Mouse (Mus musculus): ENCODE data around the gene Smim17.
A peak's percentile ranks its signal among the peaks of the same experiment; 100 is the strongest.
"Not testable (repeated sequence)": the region's sequence is repeated elsewhere in the genome, so short reads cannot be mapped to it uniquely, and the experiment has no call there.

The Smim17 gene

GRCm38 (mm10) chr7:6415442-6415787 is 16.9 kb downstream of the Smim17 start:
- DNase-seq (ENCODE audit: low spot score in 2 of 2), result no peak

- no peak for DNase-seq (ENCODE audit: low spot score in 2 of 2)
Measured at GRCm38 (mm10) chr7:6419894-6420293, 21.4 kb downstream of the Smim17 start.

- DNase-seq (ENCODE audit: low spot score in 2 of 2), result no peak
Measured at GRCm38 (mm10) chr7:6429381-6429780, 30.9 kb downstream of the Smim17 start.

- peak in 1 of 2 experiments; percentile 40 for DNase-seq (ENCODE audit: low spot score in 2 of 2)
Measured at GRCm38 (mm10) chr7:6430342-6430741, 31.8 kb downstream of the Smim17 start.

GRCm38 (mm10) chr7:6438388-6438787 is 39.9 kb downstream of the Smim17 start, which contains the start of gene Olfr1344:
Gene Olfr1344, plus strand, starts transcription at chr7:6438688.
- no peak for DNase-seq (ENCODE audit: low spot score in 2 of 2)

- no peak for DNase-seq (ENCODE audit: low spot score in 2 of 2)
Measured at GRCm38 (mm10) chr7:6441173-6441572, 42.7 kb downstream of the Smim17 start.

- DNase-seq (ENCODE audit: low spot score in 2 of 2), result no peak
Measured at GRCm38 (mm10) chr7:6447771-6448170, 49.3 kb downstream of the Smim17 start.

- DNase-seq (ENCODE audit: low spot score in 2 of 2), result no peak
Measured at GRCm38 (mm10) chr7:6455868-6456267, 57.4 kb downstream of the Smim17 start, which contains the start of gene Olfr1336. Gene Olfr1336, plus strand, starts transcription at chr7:6456168.

GRCm38 (mm10) chr7:6456399-6456798 is 57.9 kb downstream of the Smim17 start:
- no peak for DNase-seq (ENCODE audit: low spot score in 2 of 2)

GRCm38 (mm10) chr7:6466951-6467350 is 68.4 kb downstream of the Smim17 start, which contains the start of gene Olfr1346:
Gene Olfr1346, plus strand, starts transcription at chr7:6467101.
- DNase-seq (ENCODE audit: low spot score in 2 of 2), result no peak

- not testable (repeated sequence) for DNase-seq (ENCODE audit: low spot score in 2 of 2)
Measured at GRCm38 (mm10) chr7:6477633-6478032, 79.1 kb downstream of the Smim17 start.

Data from spleen, postnatal 10 days (tissue).